Mouse (Mus musculus) bone marrow, adult 2 months (tissue): ENCODE data around the gene 4921517D22Rik.

Source experiments
- CTCF ChIP-seq: fragments of 200-500 bp; IDR thresholded peaks from 2 replicates; pipeline ENCODE4 v1.5.1; 2011; ENCODE audit warnings: low read length, control low read depth; ENCODE audit not compliant: control insufficient read depth, insufficient read depth
- POLR2A ChIP-seq: fragments of 200-500 bp; IDR thresholded peaks from 2 replicates; pipeline ENCODE4 v1.6.1; 2011; ENCODE audit warnings: low read depth, mild to moderate bottlenecking, control low read depth, low read length, borderline replicate concordance; ENCODE audit not compliant: control insufficient read depth

GRCm38 (mm10) chr13:59669946-59670345 lies 24.0 kb downstream of the 4921517D22Rik start:
- no peak for TF ChIP-seq CTCF
- no peak for TF ChIP-seq POLR2A
